Mouse (Mus musculus): ENCODE results near the gene Apbb2. TPM values are rescaled to one million over a fixed set of nuclear protein-coding genes. Genes with fewer than 3 reads are reported as not detected.

The Apbb2 gene
- polyA plus RNA-seq, 1 experiment from 2014 or later: 30.9 TPM

GRCm38 (mm10) chr5:66570709-66571108 is 47.9 kb downstream of the Apbb2 start:
- no peak overlapping the region for H3K4me3 ChIP-seq (ENCODE audit: control insufficient read depth in 1 of 2, insufficient read depth in 1 of 2, low read depth in 1 of 2, low read length in 2 of 2)
- no peak for ATAC-seq (ENCODE audit: insufficient number of reproducible peaks, insufficient read depth, low FRiP score, low read depth)
- no peak overlapping the region for H3K27ac ChIP-seq (replicated peaks in 1 of 2; ENCODE audit: control insufficient read depth in 1 of 2, insufficient read depth in 1 of 2, low read depth in 2 of 2, low read length in 2 of 2)
- no peaks in the 10 kb centered on the region for H3K36me3 ChIP-seq (ENCODE audit: control insufficient read depth, insufficient read depth, low read length)
- H3K9me3 ChIP-seq (ENCODE audit: control insufficient read depth, low read length): no peaks in the 10 kb centered on the region
- no peak overlapping the region for H3K9ac ChIP-seq (ENCODE audit: low read length)
- WGBS: 96% methylated on average over 5 of the region's 5 CpGs
- peaks cover 16 to 33% of the 10 kb centered on the region in 2 experiments for H3K4me1 ChIP-seq (ENCODE audit: control insufficient read depth in 2 of 2, insufficient read depth in 2 of 2, low read length in 2 of 2)
- no peaks in the 10 kb centered on the region for H3K27me3 ChIP-seq (ENCODE audit: control insufficient read depth, insufficient read depth, low read length)
- no peak overlapping the region for H3K4me2 ChIP-seq (ENCODE audit: low read length)

GRCm38 (mm10) chr5:66569141-66569801 is 49.3 kb downstream of the Apbb2 start:
- 38% methylated on average over 9 of the region's 9 CpGs for WGBS
- H3K27me3 ChIP-seq (ENCODE audit: control insufficient read depth, insufficient read depth, low read length): no peaks in the 10 kb centered on the region
- no peak overlapping the region for H3K9ac ChIP-seq (ENCODE audit: low read length)
- H3K4me3 ChIP-seq (ENCODE audit: control insufficient read depth in 1 of 2, insufficient read depth in 1 of 2, low read depth in 1 of 2, low read length in 2 of 2): no peak overlapping the region
- H3K27ac ChIP-seq (replicated peaks in 1 of 2; ENCODE audit: control insufficient read depth in 1 of 2, insufficient read depth in 1 of 2, low read depth in 2 of 2, low read length in 2 of 2): peak overlapping the region; percentile 7 to 9; a peak in 3 of 4 replicates
- no peaks in the 10 kb centered on the region for H3K36me3 ChIP-seq (ENCODE audit: control insufficient read depth, insufficient read depth, low read length)
- no peak overlapping the region for H3K4me2 ChIP-seq (ENCODE audit: low read length)
- peaks cover 16 to 33% of the 10 kb centered on the region in 2 experiments for H3K4me1 ChIP-seq (ENCODE audit: control insufficient read depth in 2 of 2, insufficient read depth in 2 of 2, low read length in 2 of 2)
- ATAC-seq (ENCODE audit: insufficient number of reproducible peaks, insufficient read depth, low FRiP score, low read depth): no peak
- H3K9me3 ChIP-seq (ENCODE audit: control insufficient read depth, low read length): no peaks in the 10 kb centered on the region

GRCm38 (mm10) chr5:66568002-66568401 is 50.6 kb downstream of the Apbb2 start:
- ATAC-seq (ENCODE audit: insufficient number of reproducible peaks, insufficient read depth, low FRiP score, low read depth): no peak
- Histone ChIP-seq H3K9me3 (ENCODE audit: control insufficient read depth, low read length) (no peaks in the 10 kb centered on the region), H3K4me3 (ENCODE audit: control insufficient read depth in 1 of 2, insufficient read depth in 1 of 2, low read depth in 1 of 2, low read length in 2 of 2) (no peak overlapping the region), H3K27ac (replicated peaks in 1 of 2; ENCODE audit: control insufficient read depth in 1 of 2, insufficient read depth in 1 of 2, low read depth in 2 of 2, low read length in 2 of 2) (peak overlapping the region; percentile 9 to 21; a peak in 3 of 4 replicates), H3K9ac (ENCODE audit: low read length) (no peak overlapping the region), H3K4me2 (ENCODE audit: low read length) (no peak overlapping the region), H3K27me3 (ENCODE audit: control insufficient read depth, insufficient read depth, low read length) (no peaks in the 10 kb centered on the region), H3K4me1 (ENCODE audit: control insufficient read depth in 2 of 2, insufficient read depth in 2 of 2, low read length in 2 of 2) (peaks cover 12 to 28% of the 10 kb centered on the region in 2 experiments), H3K36me3 (ENCODE audit: control insufficient read depth, insufficient read depth, low read length) (no peaks in the 10 kb centered on the region)
- WGBS: 38% methylated on average over 5 of the region's 5 CpGs

- ATAC-seq (ENCODE audit: insufficient number of reproducible peaks, insufficient read depth, low FRiP score, low read depth): no peak
- no peak overlapping the region for H3K4me2 ChIP-seq (ENCODE audit: low read length)
- H3K4me3 ChIP-seq (ENCODE audit: control insufficient read depth in 1 of 2, insufficient read depth in 1 of 2, low read depth in 1 of 2, low read length in 2 of 2): no peak overlapping the region
- peak overlapping the region in 1 of 2 experiments; percentile 21; a peak in 1 of 4 replicates for H3K27ac ChIP-seq (replicated peaks in 1 of 2; ENCODE audit: control insufficient read depth in 1 of 2, insufficient read depth in 1 of 2, low read depth in 2 of 2, low read length in 2 of 2)
- no peaks in the 10 kb centered on the region for H3K36me3 ChIP-seq (ENCODE audit: control insufficient read depth, insufficient read depth, low read length)
- WGBS: 86% methylated on average over 6 of the region's 6 CpGs
- no peaks in the 10 kb centered on the region for H3K27me3 ChIP-seq (ENCODE audit: control insufficient read depth, insufficient read depth, low read length)
- peaks cover 11 to 26% of the 10 kb centered on the region in 2 experiments; a peak in 3 of 4 replicates for H3K4me1 ChIP-seq (ENCODE audit: control insufficient read depth in 2 of 2, insufficient read depth in 2 of 2, low read length in 2 of 2)
- H3K9ac ChIP-seq (ENCODE audit: low read length): no peak overlapping the region
- H3K9me3 ChIP-seq (ENCODE audit: control insufficient read depth, low read length): no peaks in the 10 kb centered on the region
Measured at GRCm38 (mm10) chr5:66567424-66567823, 51.2 kb downstream of the Apbb2 start.

GRCm38 (mm10) chr5:66559591-66560175 is 58.9 kb downstream of the Apbb2 start:
- WGBS: 58% methylated on average over 8 of the region's 8 CpGs
- peak; percentile 63; the same call in 1 of the 2 replicates for ATAC-seq (ENCODE audit: insufficient number of reproducible peaks, insufficient read depth, low FRiP score, low read depth)

GRCm38 (mm10) chr5:66558094-66558493 is 60.5 kb downstream of the Apbb2 start:
- peaks cover 17 to 30% of the 10 kb centered on the region in 2 experiments for H3K4me1 ChIP-seq (ENCODE audit: control insufficient read depth in 2 of 2, insufficient read depth in 2 of 2, low read length in 2 of 2)
- no peak overlapping the region for H3K27ac ChIP-seq (replicated peaks in 1 of 2; ENCODE audit: control insufficient read depth in 1 of 2, insufficient read depth in 1 of 2, low read depth in 2 of 2, low read length in 2 of 2)
- 93% methylated on average over 7 of the region's 7 CpGs for WGBS

More at GRCm38 (mm10) chr5:66559591-66560175, 58.9 kb downstream of the Apbb2 start:
- H3K27ac ChIP-seq (replicated peaks in 1 of 2; ENCODE audit: control insufficient read depth in 1 of 2, insufficient read depth in 1 of 2, low read depth in 2 of 2, low read length in 2 of 2): peak overlapping the region; percentile 54 to 58
- H3K4me2 ChIP-seq (ENCODE audit: low read length): no peak overlapping the region
- no peak overlapping the region for H3K4me3 ChIP-seq (ENCODE audit: control insufficient read depth in 1 of 2, insufficient read depth in 1 of 2, low read depth in 1 of 2, low read length in 2 of 2)
- H3K36me3 ChIP-seq (ENCODE audit: control insufficient read depth, insufficient read depth, low read length): no peaks in the 10 kb centered on the region
- H3K9me3 ChIP-seq (ENCODE audit: control insufficient read depth, low read length): peaks cover 6% of the 10 kb centered on the region; the same call in 1 of the 2 replicates
- no peaks in the 10 kb centered on the region for H3K27me3 ChIP-seq (ENCODE audit: control insufficient read depth, insufficient read depth, low read length)
- H3K9ac ChIP-seq (ENCODE audit: low read length): no peak overlapping the region; the same call in 1 of the 2 replicates
- H3K4me1 ChIP-seq (ENCODE audit: control insufficient read depth in 2 of 2, insufficient read depth in 2 of 2, low read length in 2 of 2): peaks cover 9 to 17% of the 10 kb centered on the region in 2 experiments; a peak in 2 of 4 replicates

GRCm38 (mm10) chr5:66553933-66554332 is 64.7 kb downstream of the Apbb2 start:
- peak; percentile 87 for ATAC-seq (ENCODE audit: insufficient number of reproducible peaks, insufficient read depth, low FRiP score, low read depth)
- Histone ChIP-seq H3K4me3 (ENCODE audit: control insufficient read depth in 1 of 2, insufficient read depth in 1 of 2, low read depth in 1 of 2, low read length in 2 of 2) (no peak overlapping the region), H3K27ac (replicated peaks in 1 of 2; ENCODE audit: control insufficient read depth in 1 of 2, insufficient read depth in 1 of 2, low read depth in 2 of 2, low read length in 2 of 2) (peak overlapping the region; percentile 51 to 57; a peak in 1 of 4 replicates), H3K4me1 (ENCODE audit: control insufficient read depth in 2 of 2, insufficient read depth in 2 of 2, low read length in 2 of 2) (peaks cover 12 to 35% of the 10 kb centered on the region in 2 experiments), H3K36me3 (ENCODE audit: control insufficient read depth, insufficient read depth, low read length) (no peaks in the 10 kb centered on the region), H3K9me3 (ENCODE audit: control insufficient read depth, low read length) (peaks cover 6% of the 10 kb centered on the region; the same call in 1 of the 2 replicates), H3K4me2 (ENCODE audit: low read length) (no peak overlapping the region), H3K27me3 (ENCODE audit: control insufficient read depth, insufficient read depth, low read length) (no peaks in the 10 kb centered on the region), H3K9ac (ENCODE audit: low read length) (no peak overlapping the region)

More at GRCm38 (mm10) chr5:66558094-66558493, 60.5 kb downstream of the Apbb2 start:
- no peak for ATAC-seq (ENCODE audit: insufficient number of reproducible peaks, insufficient read depth, low FRiP score, low read depth)
- Histone ChIP-seq H3K9me3 (ENCODE audit: control insufficient read depth, low read length) (peaks cover 6% of the 10 kb centered on the region; the same call in 1 of the 2 replicates), H3K4me2 (ENCODE audit: low read length) (no peak overlapping the region), H3K4me3 (ENCODE audit: control insufficient read depth in 1 of 2, insufficient read depth in 1 of 2, low read depth in 1 of 2, low read length in 2 of 2) (no peak overlapping the region), H3K36me3 (ENCODE audit: control insufficient read depth, insufficient read depth, low read length) (no peaks in the 10 kb centered on the region), H3K9ac (ENCODE audit: low read length) (no peak overlapping the region), H3K27me3 (ENCODE audit: control insufficient read depth, insufficient read depth, low read length) (no peaks in the 10 kb centered on the region)

All from heart, embryonic 14.5 days (tissue).